Mouse (Mus musculus) bone marrow macrophage, adult 2 months (primary cell): ENCODE results near the gene Tnni3k.

Experiments
- CTCF ChIP-seq: IDR thresholded peaks from 2 replicates; pipeline ENCODE4 v1.5.1; 2012; ENCODE audit warnings: low read depth, mild to moderate bottlenecking, low read length, moderate library complexity
- POLR2A ChIP-seq: IDR thresholded peaks from 2 replicates; pipeline ENCODE4 v1.6.1; 2012; ENCODE audit warnings: mild to moderate bottlenecking, low read depth, low read length, borderline replicate concordance

DNA sequence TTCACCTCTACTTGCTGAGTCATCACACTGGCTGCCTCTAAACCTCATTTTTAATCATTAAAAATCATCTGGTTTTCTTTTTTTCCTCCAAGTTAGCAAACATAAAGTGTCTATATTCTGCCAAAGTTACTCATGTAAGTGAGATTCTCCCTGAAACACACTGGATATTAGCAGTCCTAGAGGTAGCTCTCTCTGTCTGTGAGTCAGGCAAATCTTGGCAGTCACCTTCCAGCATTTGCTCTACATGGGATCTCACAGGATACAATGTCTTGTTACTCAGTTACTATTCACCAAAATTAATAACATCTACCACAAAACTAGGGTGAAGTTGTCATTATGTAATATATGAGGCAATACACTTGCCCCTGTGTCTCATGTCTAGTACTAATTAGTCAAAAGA lies 3.2 kb downstream of the Tnni3k start:
- TF ChIP-seq CTCF (no peak), POLR2A (no peak)
